24 mouse cellular contexts compared by ENCODE assay signal in the genomic region with DNA sequence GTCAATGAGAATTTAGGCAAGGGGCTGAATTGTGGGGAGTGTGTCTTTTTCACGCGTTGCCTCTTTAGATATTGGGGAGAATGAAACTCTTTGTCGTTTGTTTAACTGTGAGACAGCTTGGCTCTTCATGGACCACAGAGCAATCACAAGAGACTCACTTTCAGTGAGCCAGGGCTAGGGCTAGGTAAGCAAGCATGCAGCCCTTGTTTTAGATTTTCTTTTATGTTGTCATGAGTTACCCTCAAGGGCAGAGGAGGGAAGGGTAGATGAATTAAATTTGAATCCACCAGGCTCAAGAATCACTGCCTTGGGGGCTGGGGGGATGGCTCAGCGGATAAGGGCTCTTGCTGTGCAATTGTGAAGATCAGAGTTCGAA. TPM values are rescaled to one million over a fixed set of nuclear protein-coding genes. Genes with fewer than 3 reads are reported as not detected.
DNase-seq lines count a peak whose midpoint lies in the region; ATAC-seq and TF ChIP-seq lines count a peak whose summit lies in the region.
"Had no signal": no experiment of that assay in that cellular context is flagged by ENCODE, and none has a peak within 500 bp of the region (broad histone marks: within the 10 kb centered on the region; RNA-seq: fewer than 3 reads in every experiment).

No protein-coding gene starts in this region.

- no peak for DNase-seq in forebrain, embryonic 10.5 days (ENCODE audit: extremely low spot score, low spot score)
- DNase-seq in forebrain, postnatal 0 days, result no peak
- DNase-seq in retina, embryonic 14.5 days (ENCODE audit: low spot score), result peak; percentile 18
- DNase-seq in retina, postnatal 1 day, result no peak
- no peak for DNase-seq in thymus, postnatal 36 days
- no peak for DNase-seq in liver, embryonic 11.5 days (ENCODE audit: low spot score)
- no peak for DNase-seq in lung, postnatal 14 days
- DNase-seq: cerebellum, adult 18-20 months; gastrocnemius, postnatal 25 days; heart, adult 2 months; heart, postnatal 14 days; kidney, postnatal 25 days; liver, embryonic 13.5 days; lung, postnatal 36 days; thymus, postnatal 25 days had no signal

- H3K4me1 ChIP-seq in forebrain, embryonic 10.5 days, result peaks cover 50% of the 10 kb centered on the region
- H3K4me1 ChIP-seq in forebrain, postnatal 0 days (ENCODE audit: insufficient read depth), result no peaks in the 10 kb centered on the region
- peaks cover 12% of the 10 kb centered on the region for H3K4me1 ChIP-seq in forebrain, embryonic 16.5 days (replicated peaks; ENCODE audit: control insufficient read depth, insufficient read depth, low read length)
- H3K4me1 ChIP-seq in liver, embryonic 11.5 days (replicated peaks; ENCODE audit: control insufficient read depth, insufficient read depth, low read length), result no peaks in the 10 kb centered on the region
- H3K4me1 ChIP-seq: heart, embryonic 13.5 days; limb, embryonic 12.5 days; megakaryocyte, embryonic 14.5 days; stomach, embryonic 15.5 days had no signal

- no peak overlapping the region for H3K9ac ChIP-seq in forebrain, postnatal 0 days
- H3K9ac ChIP-seq in forebrain, embryonic 16.5 days (replicated peaks; ENCODE audit: low read depth, low read length), result no peak overlapping the region
- no peak overlapping the region; the same call in 1 of the 2 replicates for H3K9ac ChIP-seq in liver, embryonic 11.5 days (ENCODE audit: low read depth, low read length)
- H3K9ac ChIP-seq: heart, embryonic 13.5 days; limb, embryonic 12.5 days; liver, embryonic 13.5 days; lung, embryonic 14.5 days; stomach, embryonic 15.5 days had no signal

- H3K9me3 ChIP-seq in forebrain, embryonic 10.5 days, result no peaks in the 10 kb centered on the region
- H3K9me3 ChIP-seq in forebrain, postnatal 0 days (ENCODE audit: low read length), result 0 out of 2 replicates have a peak, but pooled peaks cover 4% of the 10 kb centered on the region
- H3K9me3 ChIP-seq in forebrain, embryonic 16.5 days (ENCODE audit: control insufficient read depth, low read length), result no peaks in the 10 kb centered on the region
- H3K9me3 ChIP-seq in liver, embryonic 11.5 days (ENCODE audit: control insufficient read depth, low read length), result no peaks in the 10 kb centered on the region
- H3K9me3 ChIP-seq: heart, embryonic 13.5 days; limb, embryonic 12.5 days; liver, embryonic 13.5 days; stomach, embryonic 15.5 days had no signal

- no peaks in the 10 kb centered on the region for H3K27me3 ChIP-seq in forebrain, embryonic 10.5 days (ENCODE audit: poor library complexity, severe bottlenecking)
- no peaks in the 10 kb centered on the region for H3K27me3 ChIP-seq in forebrain, postnatal 0 days (ENCODE audit: insufficient read depth, low read length)
- H3K27me3 ChIP-seq in forebrain, embryonic 16.5 days (replicated peaks; ENCODE audit: control insufficient read depth, insufficient read depth, low read length), result no peaks in the 10 kb centered on the region
- no peaks in the 10 kb centered on the region for H3K27me3 ChIP-seq in liver, embryonic 11.5 days (replicated peaks; ENCODE audit: control insufficient read depth, insufficient read depth, low read length)
- H3K27me3 ChIP-seq: heart, embryonic 13.5 days; limb, embryonic 12.5 days; liver, embryonic 13.5 days; megakaryocyte, embryonic 14.5 days; Patski; stomach, embryonic 15.5 days had no signal

- 0 out of 2 replicates have a peak, but pooled peaks cover 3% of the 10 kb centered on the region for H3K36me3 ChIP-seq in forebrain, embryonic 10.5 days (replicated peaks)
- no peaks in the 10 kb centered on the region for H3K36me3 ChIP-seq in forebrain, postnatal 0 days (ENCODE audit: insufficient read depth)
- no peaks in the 10 kb centered on the region for H3K36me3 ChIP-seq in forebrain, embryonic 16.5 days (ENCODE audit: control insufficient read depth, insufficient read depth)
- H3K36me3 ChIP-seq in liver, embryonic 11.5 days (ENCODE audit: control insufficient read depth, insufficient read depth, low read length), result no peaks in the 10 kb centered on the region
- H3K36me3 ChIP-seq: heart, embryonic 13.5 days; limb, embryonic 12.5 days; stomach, embryonic 15.5 days had no signal

- no peak for ATAC-seq in forebrain, postnatal 0 days
- ATAC-seq in forebrain, embryonic 16.5 days, result peak; percentile 75
- ATAC-seq in liver, embryonic 11.5 days (replicated peaks; ENCODE audit: low FRiP score), result no peak
- ATAC-seq: CD4-positive, CD25-positive, alpha-beta regulatory T cell, adult 4 months; intestine, postnatal 0 days; Patski had no signal

- 35% methylated on average over 5 of the region's 5 CpGs for WGBS in forebrain, embryonic 10.5 days
- 31% methylated on average over 5 of the region's 5 CpGs for WGBS in forebrain, postnatal 0 days
- 32% methylated on average over 5 of the region's 5 CpGs for WGBS in forebrain, embryonic 16.5 days
- WGBS in liver, embryonic 11.5 days, result 74% methylated on average over 5 of the region's 5 CpGs

- no peak overlapping the region for H3K4me2 ChIP-seq in forebrain, postnatal 0 days (ENCODE audit: low read depth)
- no peak overlapping the region for H3K4me2 ChIP-seq in forebrain, embryonic 16.5 days (ENCODE audit: low read length)
- no peak overlapping the region for H3K4me2 ChIP-seq in liver, embryonic 11.5 days
- H3K4me2 ChIP-seq: heart, embryonic 13.5 days; limb, embryonic 12.5 days; liver, embryonic 13.5 days; lung, embryonic 14.5 days; stomach, embryonic 15.5 days had no signal

- TF ChIP-seq CTCF in forebrain, postnatal 0 days (IDR thresholded peaks at IDR 0.05; ENCODE audit: low read depth), result no peak

- peak overlapping the region; percentile 80 for H3K27ac ChIP-seq in forebrain, embryonic 10.5 days
- H3K27ac ChIP-seq in forebrain, postnatal 0 days (ENCODE audit: low read depth, low read length), result no peak overlapping the region
- peak overlapping the region; percentile 29 for H3K27ac ChIP-seq in forebrain, embryonic 16.5 days (ENCODE audit: low read length)
- no peak overlapping the region for H3K27ac ChIP-seq in liver, embryonic 11.5 days (ENCODE audit: low read depth, low read length)
- H3K27ac ChIP-seq: heart, adult 2 months; heart, embryonic 13.5 days; limb, embryonic 12.5 days; liver, embryonic 13.5 days; stomach, embryonic 15.5 days had no signal

- no peak overlapping the region for H3K4me3 ChIP-seq in forebrain, embryonic 10.5 days
- H3K4me3 ChIP-seq in forebrain, postnatal 0 days (ENCODE audit: low read depth, low read length), result no peak overlapping the region
- H3K4me3 ChIP-seq in forebrain, embryonic 16.5 days (replicated peaks; ENCODE audit: low read length), result no peak overlapping the region
- no peak overlapping the region for H3K4me3 ChIP-seq in liver, embryonic 11.5 days (ENCODE audit: low read depth, low read length)
- H3K4me3 ChIP-seq: heart, adult 2 months; heart, embryonic 13.5 days; limb, embryonic 12.5 days; liver, embryonic 13.5 days; megakaryocyte, embryonic 14.5 days; stomach, embryonic 15.5 days had no signal

RNA-seq across cellular contexts. Expression of a gene that starts 19.0 kb away (rescaled TPM):
- 2.5 and 3.1 TPM in 2 replicates for polyA plus RNA-seq in forebrain, embryonic 10.5 days (2016; fragmentation: Nextera tagmentation; extraction: Ambion mirVana)
- total RNA-seq in forebrain, postnatal 0 days (2014; rRNA removed), result 8.7 TPM in 2 replicates
- polyA plus RNA-seq in forebrain, postnatal 0 days (2015; fragmentation: Nextera tagmentation; extraction: Ambion mirVana), result 5.9 and 6.2 TPM in 2 replicates
- 4.2 and 4.8 TPM in 2 replicates for polyA plus RNA-seq in forebrain, embryonic 16.5 days (2015; fragmentation: Nextera tagmentation; extraction: Ambion mirVana)
- 2.5 and 2.6 TPM in 2 replicates for polyA plus RNA-seq in liver, embryonic 11.5 days (2014; fragmentation: Nextera tagmentation; extraction: Ambion mirVana)

RNA-seq across cellular contexts. Expression of a gene that starts 42.3 kb away (rescaled TPM):
- 17.9 and 19.0 TPM in 2 replicates for polyA plus RNA-seq in forebrain, embryonic 10.5 days (2016; fragmentation: Nextera tagmentation; extraction: Ambion mirVana)
- total RNA-seq in forebrain, postnatal 0 days (2014; rRNA removed), result 89.0 and 102 TPM in 2 replicates
- 36.0 and 44.0 TPM in 2 replicates for polyA plus RNA-seq in forebrain, postnatal 0 days (2015; fragmentation: Nextera tagmentation; extraction: Ambion mirVana)
- polyA plus RNA-seq in forebrain, embryonic 16.5 days (2015; fragmentation: Nextera tagmentation; extraction: Ambion mirVana), result 39.4 and 50.8 TPM in 2 replicates
- polyA plus RNA-seq in liver, embryonic 11.5 days (2014; fragmentation: Nextera tagmentation; extraction: Ambion mirVana), result 8.9 and 9.4 TPM in 2 replicates

RNA-seq across cellular contexts. Expression of a gene that starts 48.9 kb away (rescaled TPM):
- 115 and 116 TPM in 2 replicates for polyA plus RNA-seq in forebrain, embryonic 10.5 days (2016; fragmentation: Nextera tagmentation; extraction: Ambion mirVana)
- total RNA-seq in forebrain, postnatal 0 days (2014; rRNA removed), result 34.6 and 41.9 TPM in 2 replicates
- polyA plus RNA-seq in forebrain, postnatal 0 days (2015; fragmentation: Nextera tagmentation; extraction: Ambion mirVana), result 51.0 and 60.0 TPM in 2 replicates
- 90.4 and 96.9 TPM in 2 replicates for polyA plus RNA-seq in forebrain, embryonic 16.5 days (2015; fragmentation: Nextera tagmentation; extraction: Ambion mirVana)
- polyA plus RNA-seq in liver, embryonic 11.5 days (2014; fragmentation: Nextera tagmentation; extraction: Ambion mirVana), result 134 and 142 TPM in 2 replicates

Comparison
In these comparisons a context has a peak if more than half of its experiments do, and no peak if none do; other contexts are left out.
1. H3K27ac ChIP-seq: peak in forebrain, embryonic 10.5 days (single experiment) and forebrain, embryonic 16.5 days (single experiment); none in forebrain, postnatal 0 days (single experiment) and liver, embryonic 11.5 days (single experiment).